Mouse (Mus musculus): ENCODE measurements around the gene Vrk1.

The Vrk1 gene

GRCm38 (mm10) chr12:106010065-106010915, at the start of gene Vrk1:
Gene Vrk1, plus strand, starts transcription at chr12:106010228.
- WGBS: under 1% methylated on average over 71 of the region's 72 CpGs

- 9% methylated on average over 19 of the region's 19 CpGs for WGBS
Observed at GRCm38 (mm10) chr12:105960592-105961330, 49.3 kb upstream of the Vrk1 start.

- 19% methylated on average over 12 of the region's 12 CpGs for WGBS
Observed at GRCm38 (mm10) chr12:105961667-105962066, 48.4 kb upstream of the Vrk1 start.

- WGBS: 2% methylated on average over 35 of the region's 37 CpGs
Observed at GRCm38 (mm10) chr12:105962103-105963011, 47.7 kb upstream of the Vrk1 start.

GRCm38 (mm10) chr12:105963012-105963572, 46.9 kb upstream of the Vrk1 start:
- WGBS: 5% methylated on average over 30 of the region's 30 CpGs

- 55% methylated on average over 19 of the region's 19 CpGs for WGBS
Observed at GRCm38 (mm10) chr12:105966887-105967637, 43.0 kb upstream of the Vrk1 start.

- WGBS: 61% methylated on average over 18 of the region's 18 CpGs
Observed at GRCm38 (mm10) chr12:105967806-105968205, 42.2 kb upstream of the Vrk1 start.

GRCm38 (mm10) chr12:105971182-105971581, 38.8 kb upstream of the Vrk1 start:
- WGBS: 81% methylated on average over 7 of the region's 7 CpGs

- WGBS: 91% methylated on average over 8 of the region's 8 CpGs
Observed at GRCm38 (mm10) chr12:105972673-105973072, 37.4 kb upstream of the Vrk1 start.

GRCm38 (mm10) chr12:105973691-105974090, 36.3 kb upstream of the Vrk1 start:
- WGBS: 17% methylated on average over 9 of the region's 9 CpGs

GRCm38 (mm10) chr12:105974107-105974506, 35.9 kb upstream of the Vrk1 start:
- 42% methylated on average over 5 of the region's 5 CpGs for WGBS

GRCm38 (mm10) chr12:105981121-105981973, 28.7 kb upstream of the Vrk1 start:
- WGBS: 29% methylated on average over 13 of the region's 16 CpGs

- 75% methylated on average over 7 of the region's 7 CpGs for WGBS
Observed at GRCm38 (mm10) chr12:105981974-105982305, 28.1 kb upstream of the Vrk1 start.

- 43% methylated on average over 6 of the region's 6 CpGs for WGBS
Observed at GRCm38 (mm10) chr12:105982598-105982997, 27.4 kb upstream of the Vrk1 start.

- 92% methylated on average over 9 of the region's 9 CpGs for WGBS
Observed at GRCm38 (mm10) chr12:105983499-105983898, 26.5 kb upstream of the Vrk1 start.

- WGBS: 90% methylated on average over 4 of the region's 4 CpGs
Observed at GRCm38 (mm10) chr12:105988434-105988833, 21.6 kb upstream of the Vrk1 start.

- whole genome bisulfite sequencing: 45% methylated on average over 5 of the region's 5 CpGs
Observed at GRCm38 (mm10) chr12:105992756-105993155, 17.3 kb upstream of the Vrk1 start.

- 66% methylated on average over 7 of the region's 7 CpGs for WGBS
Observed at GRCm38 (mm10) chr12:105993356-105993755, 16.7 kb upstream of the Vrk1 start.

GRCm38 (mm10) chr12:105995940-105996339, 14.1 kb upstream of the Vrk1 start:
- 55% methylated on average over 4 of the region's 4 CpGs for WGBS

Measured in cerebral cortex, adult 2 months (tissue).